Mouse (Mus musculus) forebrain, embryonic 15.5 days (tissue): ENCODE results near the gene Rdh7. TPM values are rescaled to one million over a fixed set of nuclear protein-coding genes. Genes with fewer than 3 reads are reported as not detected.
"Not testable (repeated sequence)": the region's sequence is repeated elsewhere in the genome, so short reads cannot be mapped to it uniquely, and the experiment has no call there.

Experiments used
- ATAC-seq: fragments of 200-750 bp; cut with Nextera tagmentation; replicated peaks from 2 replicates; pipeline ENCODE4 v1.8.0; 2017; ENCODE audit warnings: mild to moderate bottlenecking, moderate TSS enrichment, moderate library complexity
- H3K27ac ChIP-seq: fragments of 300-500 bp; sonication (generic); replicated peaks from 2 replicates; pipeline ENCODE4 v1.5.1; 2015; ENCODE audit warnings: mild to moderate bottlenecking, inconsistent platforms
- H3K27me3 ChIP-seq: fragments of 300-500 bp; sonication (generic); 2 replicates; pipeline ENCODE4 v1.6.1; 2015; ENCODE audit warnings: inconsistent platforms
- H3K36me3 ChIP-seq: fragments of 300-500 bp; sonication (generic); 2 replicates; pipeline ENCODE4 v1.6.1; 2015; ENCODE audit warnings: mild to moderate bottlenecking, inconsistent platforms
- H3K4me1 ChIP-seq: fragments of 300-500 bp; sonication (generic); 2 replicates; pipeline ENCODE4 v1.6.1; 2015; ENCODE audit warnings: inconsistent platforms
- H3K4me2 ChIP-seq: fragments of 300-500 bp; sonication (generic); replicated peaks from 2 replicates; pipeline ENCODE4 v1.6.1; 2015; ENCODE audit warnings: mild to moderate bottlenecking, inconsistent platforms
- H3K4me3 ChIP-seq: fragments of 300-500 bp; sonication (generic); 2 replicates; pipeline ENCODE4 v1.5.1; 2015; ENCODE audit warnings: mild to moderate bottlenecking, inconsistent platforms
- H3K9ac ChIP-seq: fragments of 300-500 bp; sonication (generic); replicated peaks from 2 replicates; pipeline ENCODE4 v1.6.1; 2015; ENCODE audit warnings: mild to moderate bottlenecking, inconsistent platforms
- H3K9me3 ChIP-seq: fragments of 300-500 bp; sonication (generic); 2 replicates; pipeline ENCODE4 v1.6.1; 2016; ENCODE audit warnings: inconsistent platforms
- WGBS: fragments of 180-500 bp; shearing (Covaris S2); methylation state at CpG from one replicate; pipeline ENCODE4 v1.1.7; 2015; ENCODE audit warnings: mixed read lengths; 5-methylcytosine and 5-hydroxymethylcytosine counted together
- polyA plus RNA-seq: library from polyadenylated mRNA; unstranded; fragments of >200 nt; fragmentation: Nextera tagmentation; extraction: Ambion mirVana; gene quantifications from 2 replicates; pipeline ENCODE4 v1.2.1, GENCODE M21; 2015

The Rdh7 gene
- polyA plus RNA-seq, 1 experiment from 2014 or later: not detected

DNA sequence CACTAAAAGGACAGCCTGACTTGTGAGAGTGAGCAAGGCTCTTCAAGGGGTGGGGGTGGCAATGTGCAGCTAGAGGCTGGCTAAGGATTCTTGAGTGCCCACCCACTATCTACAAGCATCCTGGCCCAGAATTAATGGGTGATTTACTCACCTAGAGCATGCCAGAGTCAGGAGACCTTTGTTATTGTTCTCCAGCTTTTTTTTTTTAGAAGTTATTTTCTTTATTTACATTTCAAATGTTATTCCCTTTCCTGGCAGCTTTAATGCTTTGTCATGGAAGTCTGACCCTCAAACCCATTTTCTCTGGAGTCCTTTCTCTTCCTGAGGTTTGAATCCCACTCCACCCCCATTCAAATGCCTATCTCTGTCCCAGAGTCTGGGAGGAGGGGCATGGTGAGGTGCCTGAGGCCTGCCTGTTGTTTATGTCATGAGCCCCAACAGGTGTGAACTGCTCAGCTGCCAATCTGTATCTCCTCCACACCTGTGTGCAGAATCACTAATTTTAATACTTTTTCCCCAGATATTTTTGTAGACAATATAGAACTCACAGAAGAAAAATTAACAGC, 18.9 kb upstream of the Rdh7 start:
- no peaks in the 10 kb centered on the region for H3K36me3 ChIP-seq
- H3K4me1 ChIP-seq: 0 out of 2 replicates have a peak, but pooled peaks cover 4% of the 10 kb centered on the region
- no peaks in the 10 kb centered on the region for H3K27me3 ChIP-seq
- H3K4me3 ChIP-seq: no peak overlapping the region
- no peaks in the 10 kb centered on the region for H3K9me3 ChIP-seq
- H3K4me2 ChIP-seq: no peak overlapping the region
- H3K27ac ChIP-seq: no peak overlapping the region
- H3K9ac ChIP-seq: no peak overlapping the region
- ATAC-seq: no peak

DNA sequence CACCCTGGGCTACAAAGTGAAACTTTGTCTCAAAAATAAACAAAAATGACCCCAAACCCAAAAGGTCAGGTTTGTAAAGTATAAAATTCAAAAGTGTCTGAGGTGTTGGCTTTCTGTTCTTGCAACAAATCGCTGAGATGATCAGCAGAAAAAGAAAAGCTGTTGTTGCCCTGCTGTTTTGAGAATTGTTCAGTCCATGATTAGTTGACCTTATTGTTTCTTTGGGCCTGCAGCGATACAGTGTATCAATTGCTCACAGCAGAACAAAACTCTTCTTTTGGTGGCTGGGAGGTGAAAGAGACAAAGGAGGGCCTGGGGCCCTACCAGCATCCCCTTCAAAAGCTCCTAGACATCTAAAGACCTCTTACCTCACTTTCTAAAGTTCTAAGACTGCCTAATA, 17.5 kb upstream of the Rdh7 start:
- Histone ChIP-seq H3K27ac (no peak overlapping the region), H3K9me3 (no peaks in the 10 kb centered on the region), H3K27me3 (no peaks in the 10 kb centered on the region), H3K4me1 (0 out of 2 replicates have a peak, but pooled peaks cover 4% of the 10 kb centered on the region), H3K36me3 (no peaks in the 10 kb centered on the region), H3K4me2 (no peak overlapping the region), H3K9ac (no peak overlapping the region), H3K4me3 (no peak overlapping the region)
- ATAC-seq: no peak
- 60% methylated on average over 2 of the region's 2 CpGs for WGBS

DNA sequence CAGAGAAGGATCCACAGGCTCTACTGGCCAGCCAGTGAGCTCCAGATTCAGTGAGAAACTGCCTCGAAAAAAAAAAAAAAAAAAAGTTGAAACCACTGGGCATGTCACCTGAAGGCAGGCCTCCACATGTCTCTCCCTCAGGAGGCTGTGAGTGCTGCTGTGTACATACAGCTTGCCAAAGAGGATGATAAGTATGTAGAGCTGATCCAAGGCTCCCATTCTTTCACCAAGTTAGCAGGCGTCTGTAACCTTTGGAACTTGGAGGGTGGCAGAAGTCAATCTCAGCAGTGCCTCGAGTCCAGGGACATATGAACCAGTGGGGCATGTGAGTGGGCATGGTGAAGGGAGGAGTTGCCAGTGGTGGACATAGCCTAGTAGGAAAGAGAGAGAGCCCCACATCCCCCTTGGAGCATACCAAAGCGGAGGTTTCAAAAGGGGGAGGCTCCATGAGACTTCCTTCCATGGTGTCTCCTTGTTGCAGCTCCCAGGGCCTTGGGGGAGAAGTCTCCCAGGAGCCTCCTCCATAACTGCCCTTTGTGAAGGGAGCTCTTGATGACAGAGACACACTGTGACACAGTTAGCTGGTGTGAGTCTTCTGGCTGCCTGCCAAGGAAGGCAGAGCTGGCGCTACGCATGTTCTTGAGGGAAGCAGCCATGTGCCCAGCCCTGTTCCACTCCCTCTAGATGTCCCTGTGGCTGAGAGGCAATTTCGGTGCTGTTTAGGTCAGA, 16.3 kb upstream of the Rdh7 start:
- H3K9me3 ChIP-seq: no peaks in the 10 kb centered on the region
- H3K27ac ChIP-seq: no peak overlapping the region
- no peaks in the 10 kb centered on the region for H3K27me3 ChIP-seq
- no peak overlapping the region for H3K4me3 ChIP-seq
- H3K36me3 ChIP-seq: no peaks in the 10 kb centered on the region
- no peak for ATAC-seq
- 0 out of 2 replicates have a peak, but pooled peaks cover 4% of the 10 kb centered on the region for H3K4me1 ChIP-seq
- 60% methylated on average over 7 of the region's 7 CpGs for WGBS
- no peak overlapping the region for H3K4me2 ChIP-seq
- no peak overlapping the region for H3K9ac ChIP-seq

DNA sequence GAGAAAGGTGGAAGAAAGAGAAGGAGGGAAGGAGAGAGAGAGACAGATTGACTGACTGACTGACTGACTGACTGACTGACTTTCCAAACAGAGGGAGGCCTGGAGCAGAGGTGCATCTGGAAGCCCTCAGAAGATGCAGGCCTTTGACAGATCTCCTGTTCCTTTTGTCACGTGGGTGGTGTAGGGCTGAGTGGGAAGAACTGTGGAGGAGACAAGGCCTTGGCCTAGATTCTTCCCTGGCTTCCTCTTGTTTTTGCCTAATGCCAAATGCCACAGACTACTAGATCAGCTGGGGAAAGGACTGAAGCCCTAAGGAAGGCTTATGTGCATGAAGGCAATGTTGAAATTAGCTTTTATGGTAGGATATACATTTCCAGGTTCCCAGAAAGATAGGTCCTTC, 14.5 kb upstream of the Rdh7 start:
- ATAC-seq: no peak

DNA sequence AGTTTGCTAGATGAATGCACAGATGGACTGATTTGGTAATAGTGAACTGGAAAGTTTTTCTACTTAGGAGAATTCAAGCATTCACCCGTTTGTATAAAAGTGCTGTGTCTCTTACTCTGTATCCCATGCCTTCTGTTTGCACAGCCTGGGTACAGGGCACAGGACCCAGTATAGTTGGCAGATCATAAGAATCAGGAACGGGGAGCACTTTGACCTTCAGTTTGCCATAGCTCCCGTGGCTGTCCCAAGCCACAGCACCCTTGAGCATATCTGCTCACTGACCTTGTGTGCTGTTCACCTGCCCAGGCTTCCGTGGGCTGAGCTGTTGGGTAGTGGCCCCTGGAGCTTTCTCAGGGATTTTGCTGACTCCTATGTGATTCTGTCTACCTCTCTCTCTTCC, 13.1 kb upstream of the Rdh7 start:
- no peak overlapping the region for H3K27ac ChIP-seq
- H3K9ac ChIP-seq: no peak overlapping the region
- no peak for ATAC-seq
- H3K4me1 ChIP-seq: 0 out of 2 replicates have a peak, but pooled peaks cover 4% of the 10 kb centered on the region
- no peak overlapping the region for H3K4me3 ChIP-seq
- 77% methylated on average over 4 of the region's 4 CpGs for WGBS
- no peaks in the 10 kb centered on the region for H3K36me3 ChIP-seq
- H3K27me3 ChIP-seq: no peaks in the 10 kb centered on the region
- H3K4me2 ChIP-seq: no peak overlapping the region
- H3K9me3 ChIP-seq: no peaks in the 10 kb centered on the region

More for the DNA sequence above, 14.5 kb upstream of the Rdh7 start:
- no peak overlapping the region for H3K27ac ChIP-seq
- H3K9ac ChIP-seq: no peak overlapping the region
- H3K4me1 ChIP-seq: 0 out of 2 replicates have a peak, but pooled peaks cover 4% of the 10 kb centered on the region
- no peak overlapping the region for H3K4me2 ChIP-seq
- H3K9me3 ChIP-seq: no peaks in the 10 kb centered on the region
- no peaks in the 10 kb centered on the region for H3K36me3 ChIP-seq
- no peak overlapping the region for H3K4me3 ChIP-seq
- H3K27me3 ChIP-seq: no peaks in the 10 kb centered on the region
- WGBS: 59% methylated on average over 1 of the region's 1 CpGs

DNA sequence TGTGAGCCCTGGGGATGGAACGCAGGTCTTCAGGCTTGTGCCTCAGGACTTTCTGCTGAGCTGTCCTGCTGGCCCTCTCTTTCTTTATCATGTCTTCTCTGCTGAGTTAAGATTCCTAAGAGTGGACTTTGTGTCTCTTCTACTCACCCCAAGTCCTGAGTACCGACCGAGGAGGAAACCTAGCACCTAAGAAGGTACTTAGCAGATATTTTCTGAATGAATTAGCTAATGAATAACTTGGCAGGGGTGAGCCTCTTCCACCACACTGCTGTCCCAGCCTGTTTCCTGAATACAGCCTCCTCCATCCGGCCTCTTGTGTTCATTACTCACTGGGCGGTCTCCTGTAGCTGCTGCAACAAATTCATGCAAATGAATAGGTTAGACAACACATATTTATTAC, 11.2 kb upstream of the Rdh7 start:
- Histone ChIP-seq H3K27ac (no peak overlapping the region), H3K9ac (no peak overlapping the region), H3K4me3 (no peak overlapping the region), H3K27me3 (no peaks in the 10 kb centered on the region), H3K9me3 (no peaks in the 10 kb centered on the region), H3K36me3 (no peaks in the 10 kb centered on the region), H3K4me2 (no peak overlapping the region), H3K4me1 (no peaks in the 10 kb centered on the region)
- WGBS: 72% methylated on average over 5 of the region's 5 CpGs
- no peak for ATAC-seq

DNA sequence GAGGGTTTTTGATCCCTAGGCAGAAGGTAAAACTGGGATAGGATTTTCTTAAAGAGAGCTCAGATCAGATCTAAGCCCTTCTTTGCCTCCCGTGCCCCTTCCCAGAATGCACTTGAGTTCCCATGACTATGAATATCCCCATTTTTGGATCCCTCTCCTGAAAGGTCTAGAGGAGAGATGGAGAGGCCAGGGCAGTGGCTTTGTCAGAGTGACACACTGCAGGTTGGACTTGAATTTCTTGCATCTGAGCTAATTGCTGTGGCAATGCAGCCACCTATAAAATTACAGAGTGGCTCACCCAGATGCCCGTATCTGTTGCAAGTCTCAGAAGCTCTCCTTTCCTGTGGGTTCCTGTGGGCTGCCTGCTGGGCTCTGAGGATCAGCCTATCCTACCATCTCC, 9.6 kb upstream of the Rdh7 start, which contains the start of gene Sdr9c7:
Sdr9c7 (plus strand) TSS at position 301 of the 400 bp plus-strand sequence.
- Histone ChIP-seq H3K4me3 (no peak within 1 kb of the TSS), H3K27ac (no peak within 1 kb of the TSS), H3K4me2 (no peak within 1 kb of the TSS), H3K9ac (no peak within 1 kb of the TSS), H3K27me3 (no peaks in the 10 kb centered on the region), H3K4me1 (no peaks in the 10 kb centered on the region), H3K36me3 (no peaks in the 10 kb centered on the region), H3K9me3 (no peaks in the 10 kb centered on the region)
- no peak for ATAC-seq
- 84% methylated on average over 2 of the region's 2 CpGs for WGBS

DNA sequence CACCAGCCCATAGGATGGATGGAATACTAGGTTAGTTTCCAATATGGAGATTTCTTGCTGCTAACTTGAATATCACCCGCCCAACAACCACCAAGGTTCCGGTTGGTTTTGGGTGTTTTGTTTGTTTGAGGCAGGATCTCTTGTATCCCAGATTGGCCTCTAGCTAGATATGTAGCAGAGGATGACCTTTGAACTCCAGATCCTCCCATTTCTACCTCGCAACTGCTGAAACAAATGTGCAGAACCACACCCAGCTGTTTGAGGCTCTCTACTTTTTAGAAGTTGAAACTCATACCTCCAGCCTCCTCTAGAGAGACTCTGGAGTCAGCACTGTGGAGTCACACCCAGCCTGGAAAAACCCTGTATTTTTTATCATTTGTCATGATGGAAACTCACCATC, 8.9 kb upstream of the Rdh7 start:
- H3K36me3 ChIP-seq: no peaks in the 10 kb centered on the region
- H3K27me3 ChIP-seq: no peaks in the 10 kb centered on the region
- no peak for ATAC-seq
- H3K9me3 ChIP-seq: no peaks in the 10 kb centered on the region
- H3K4me2 ChIP-seq: no peak overlapping the region
- H3K4me1 ChIP-seq: no peaks in the 10 kb centered on the region
- H3K4me3 ChIP-seq: no peak overlapping the region
- no peak overlapping the region for H3K9ac ChIP-seq
- WGBS: 92% methylated on average over 3 of the region's 3 CpGs
- H3K27ac ChIP-seq: no peak overlapping the region

DNA sequence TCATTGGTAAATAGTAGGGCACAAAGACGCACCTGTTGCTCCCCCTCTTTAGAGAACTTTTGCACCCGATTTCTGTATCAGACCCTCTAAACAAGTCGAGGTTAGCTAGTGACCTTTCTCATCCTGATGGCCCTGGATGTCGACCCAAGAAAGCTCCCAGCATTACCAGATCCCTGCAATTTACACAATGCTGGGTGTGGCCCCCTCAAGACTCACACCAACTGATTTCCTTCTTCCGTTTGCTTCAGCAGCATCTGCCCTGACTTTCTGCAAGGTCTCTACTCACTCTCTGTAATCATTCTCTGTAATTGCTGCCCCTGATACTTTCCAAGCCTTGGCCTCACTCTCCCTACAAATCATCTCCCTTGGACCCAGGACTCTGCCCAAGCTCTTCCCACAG, 8.1 kb upstream of the Rdh7 start:
- no peak overlapping the region for H3K4me2 ChIP-seq
- H3K9me3 ChIP-seq: no peaks in the 10 kb centered on the region
- WGBS: 73% methylated on average over 5 of the region's 5 CpGs
- ATAC-seq: no peak
- no peaks in the 10 kb centered on the region for H3K27me3 ChIP-seq
- H3K36me3 ChIP-seq: no peaks in the 10 kb centered on the region
- H3K27ac ChIP-seq: no peak overlapping the region
- no peaks in the 10 kb centered on the region for H3K4me1 ChIP-seq
- H3K4me3 ChIP-seq: no peak overlapping the region
- H3K9ac ChIP-seq: no peak overlapping the region

DNA sequence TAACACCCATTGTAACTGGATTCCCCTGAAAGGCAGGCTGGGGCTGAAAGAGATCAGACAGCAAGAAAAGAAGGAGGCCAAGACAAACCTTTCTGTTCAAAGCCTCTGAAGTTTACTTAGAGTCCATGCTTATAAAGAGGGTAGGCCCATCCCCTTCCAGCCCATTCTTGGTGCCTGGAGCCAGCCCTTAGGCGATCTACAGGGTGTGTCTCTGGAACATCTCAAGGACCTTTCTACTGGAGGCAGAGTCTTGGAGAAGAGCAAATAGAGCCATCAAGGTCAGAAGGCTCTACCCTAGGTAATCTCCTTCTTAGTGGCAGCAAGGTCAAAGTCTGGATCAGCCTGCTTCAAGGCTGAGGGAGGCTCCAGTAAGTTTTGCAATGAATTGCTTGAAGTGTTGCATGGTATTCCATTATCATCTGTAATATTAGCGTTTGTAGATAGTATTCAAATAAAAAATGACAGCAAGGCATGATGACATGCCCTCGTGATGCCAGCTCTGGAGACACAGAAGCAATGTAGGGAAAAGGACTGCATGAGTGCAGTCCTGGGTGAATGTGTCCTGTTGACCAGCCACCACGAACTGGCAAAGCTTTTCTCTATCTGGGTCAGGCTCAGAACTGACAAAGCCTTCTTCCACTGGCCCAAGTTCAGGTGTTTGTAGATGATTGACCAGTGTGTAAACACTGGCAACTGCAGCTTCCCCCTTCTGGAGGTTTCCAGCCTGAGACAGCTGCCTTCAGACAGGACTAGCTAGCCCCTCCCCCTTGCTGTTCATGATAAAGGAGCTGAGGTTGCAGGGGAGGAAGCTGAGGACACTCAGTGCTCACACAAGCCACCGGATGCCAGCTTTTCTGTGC, 4.8 kb upstream of the Rdh7 start:
- not testable (repeated sequence) for H3K36me3 ChIP-seq, ATAC-seq, H3K9me3 ChIP-seq, H3K4me3 ChIP-seq, H3K27me3 ChIP-seq, H3K4me1 ChIP-seq, H3K9ac ChIP-seq, H3K27ac ChIP-seq, H3K4me2 ChIP-seq
- WGBS: 71% methylated on average over 5 of the region's 5 CpGs

DNA sequence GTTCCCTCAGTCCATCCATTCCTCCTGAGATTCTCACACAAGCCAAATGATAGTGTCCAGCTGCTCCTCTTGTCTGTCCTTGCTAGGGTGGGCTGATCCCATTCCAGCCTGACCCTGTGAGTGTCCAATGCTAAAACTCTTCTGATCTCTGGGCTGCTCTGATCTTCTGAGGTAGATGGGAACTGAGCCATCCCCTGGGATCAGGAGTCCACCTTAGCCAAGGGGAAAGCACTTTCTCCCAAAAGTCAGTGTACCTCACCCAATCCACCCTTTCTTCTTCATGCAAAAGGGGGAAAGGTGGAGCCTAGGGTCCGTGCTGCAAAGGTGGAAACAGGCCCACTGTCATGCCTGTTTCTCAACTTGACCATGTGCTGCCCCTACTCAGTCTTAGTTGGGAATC, 2.9 kb upstream of the Rdh7 start:
- Histone ChIP-seq H3K27me3 (no peaks in the 10 kb centered on the region), H3K27ac (no peak overlapping the region), H3K4me1 (peaks cover 4% of the 10 kb centered on the region; the same call in 1 of the 2 replicates), H3K36me3 (no peaks in the 10 kb centered on the region), H3K9ac (no peak overlapping the region), H3K4me2 (no peak overlapping the region), H3K9me3 (no peaks in the 10 kb centered on the region), H3K4me3 (no peak overlapping the region)
- WGBS: 75% methylated on average over 1 of the region's 1 CpGs
- ATAC-seq: no peak

DNA sequence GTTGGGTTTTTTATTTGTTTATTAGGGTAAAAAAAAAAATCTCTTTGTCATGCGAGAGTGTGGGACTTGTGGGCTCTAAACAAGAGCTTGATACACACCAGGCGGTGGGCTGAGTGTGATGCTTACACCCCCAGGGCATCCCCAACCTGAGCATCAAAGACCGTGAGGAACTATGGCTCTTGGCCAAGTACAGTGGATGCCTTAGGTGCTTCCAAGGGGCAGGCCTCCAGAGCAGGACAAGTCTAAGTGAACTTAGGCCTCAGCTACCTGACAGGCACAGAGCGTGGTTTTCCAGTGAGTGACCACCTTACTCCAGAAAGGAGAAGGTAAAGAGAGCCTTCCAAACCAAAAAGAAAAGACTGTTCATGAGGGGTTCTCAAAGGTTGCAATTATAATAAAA, 1.6 kb downstream of the Rdh7 start:
- H3K4me3 ChIP-seq: no peak overlapping the region
- H3K4me1 ChIP-seq: peaks cover 4% of the 10 kb centered on the region; the same call in 1 of the 2 replicates
- H3K4me2 ChIP-seq: no peak overlapping the region
- no peaks in the 10 kb centered on the region for H3K27me3 ChIP-seq
- no peak overlapping the region for H3K27ac ChIP-seq
- no peaks in the 10 kb centered on the region for H3K36me3 ChIP-seq
- no peak for ATAC-seq
- no peaks in the 10 kb centered on the region for H3K9me3 ChIP-seq
- H3K9ac ChIP-seq: no peak overlapping the region
- 81% methylated on average over 4 of the region's 4 CpGs for WGBS
